Mouse (Mus musculus) testis, adult 2 months (tissue): ENCODE measurements around the gene Ube2cbp.

Experiments
- CTCF ChIP-seq: fragments of 200-500 bp; IDR thresholded peaks from 2 replicates; pipeline ENCODE4 v1.5.1; 2012; ENCODE audit warnings: low read depth, mild to moderate bottlenecking, inconsistent platforms, low read length, moderate library complexity; ENCODE audit not compliant: control insufficient read depth, insufficient read depth, insufficient replicate concordance
- POLR2A ChIP-seq: fragments of 200-500 bp; IDR thresholded peaks from 2 replicates; pipeline ENCODE4 v1.6.1; 2012; ENCODE audit warnings: low read depth, mild to moderate bottlenecking, inconsistent platforms, low read length, moderate library complexity; ENCODE audit not compliant: control insufficient read depth

DNA sequence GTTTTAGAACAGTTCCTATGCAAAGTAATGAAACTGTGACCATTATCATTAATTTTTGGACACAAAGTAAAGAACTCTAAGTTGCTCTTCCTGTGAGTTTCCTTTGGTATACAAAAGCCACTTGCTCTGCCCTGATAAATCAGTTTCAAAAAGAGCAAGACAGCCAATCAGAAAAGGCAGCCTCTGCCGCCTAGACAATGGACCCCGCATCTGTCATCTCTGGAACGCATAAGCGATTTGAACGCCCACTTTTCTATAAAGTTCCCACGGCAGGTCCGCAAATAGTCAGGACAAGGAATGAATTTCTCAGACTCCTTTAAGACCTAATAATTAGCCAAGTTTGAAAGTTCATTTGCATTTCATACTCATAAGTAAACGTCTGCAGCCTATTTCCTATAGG lies 166.2 kb downstream of the Ube2cbp start:
- TF ChIP-seq POLR2A (no peak), CTCF (no peak)
